Mouse (Mus musculus): ENCODE measurements around the gene Kcnn1.

DNA sequence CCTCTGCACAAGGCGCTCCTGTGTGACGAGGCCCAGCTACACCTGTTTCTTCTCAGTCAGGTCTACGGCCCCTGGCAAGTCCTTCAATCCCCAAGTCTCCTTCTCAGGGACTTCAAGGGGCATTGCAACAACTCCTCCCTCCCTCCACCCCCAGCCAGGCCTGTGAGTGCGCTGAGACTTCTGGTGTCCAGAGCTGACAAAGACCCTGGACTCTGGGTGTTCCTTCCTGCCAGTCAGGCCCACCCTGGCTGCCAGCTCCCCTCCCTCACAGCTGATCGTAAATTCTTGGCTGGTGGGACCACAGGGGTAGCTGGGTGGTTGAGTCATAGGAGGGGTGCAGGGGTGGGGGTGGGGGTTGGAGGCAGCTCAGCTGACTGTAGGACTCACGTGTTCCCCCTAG lies 11.2 kb downstream of the Kcnn1 start:
- TF ChIP-seq CTCF (IDR thresholded peaks at IDR 0.05; ENCODE audit: extremely low read depth, insufficient read depth, insufficient read length, insufficient replicate concordance) (no peak), POLR2A (IDR thresholded peaks at IDR 0.05; ENCODE audit: low read depth, low read length) (no peak)
